ENCODE assay signal across 16 mouse cellular contexts in the genomic region with DNA sequence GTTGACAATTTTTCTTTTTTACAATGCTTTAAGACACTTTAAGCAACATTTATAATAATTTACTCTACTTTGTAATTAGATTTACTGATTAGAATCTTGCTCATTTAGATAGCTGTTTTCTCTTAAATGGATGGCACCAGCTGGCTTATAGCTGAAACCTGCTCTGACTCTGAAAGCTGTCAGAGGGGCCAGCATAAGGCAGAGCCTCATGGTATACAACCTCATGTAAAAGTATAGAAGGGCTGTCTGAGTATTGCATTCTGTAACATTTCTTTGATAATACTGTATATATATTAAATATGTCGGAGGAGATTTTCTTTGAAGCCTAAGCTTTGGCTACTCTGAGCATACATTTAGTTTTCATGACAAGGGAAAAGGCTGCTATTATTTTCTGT.
"Had no signal": no experiment of that assay in that cellular context is flagged by ENCODE, and none has a peak within 500 bp of the region (broad histone marks: within the 10 kb centered on the region; RNA-seq: fewer than 3 reads in every experiment).

No protein-coding gene starts in this region.

- H3K27me3 ChIP-seq: midbrain, embryonic 12.5 days; neural tube, embryonic 13.5 days; neural tube, embryonic 15.5 days had no signal

- H3K4me1 ChIP-seq: midbrain, embryonic 10.5 days; midbrain, embryonic 12.5 days; neural tube, embryonic 13.5 days; neural tube, embryonic 15.5 days had no signal

- H3K36me3 ChIP-seq: midbrain, embryonic 10.5 days; midbrain, embryonic 12.5 days; neural tube, embryonic 13.5 days; neural tube, embryonic 15.5 days had no signal

- ATAC-seq: midbrain, embryonic 16.5 days had no signal

- H3K4me2 ChIP-seq: lung, embryonic 14.5 days; midbrain, embryonic 12.5 days; neural tube, embryonic 13.5 days; neural tube, embryonic 15.5 days had no signal

- H3K9me3 ChIP-seq: midbrain, embryonic 10.5 days; midbrain, embryonic 12.5 days; neural tube, embryonic 13.5 days; neural tube, embryonic 15.5 days had no signal

- H3K27ac ChIP-seq: midbrain, embryonic 10.5 days; midbrain, embryonic 12.5 days; neural tube, embryonic 13.5 days; neural tube, embryonic 15.5 days had no signal

- DNase-seq: lung, embryonic 14.5 days; lung, postnatal 10 days; lung, postnatal 4 days; midbrain, embryonic 14.5 days; retina, postnatal 1 day; right cerebral cortex, postnatal 4 days; spleen, adult 18-20 months; thymus, adult 18-20 months; thymus, postnatal 14 days; thymus, postnatal 36 days had no signal

- H3K4me3 ChIP-seq: midbrain, embryonic 10.5 days; midbrain, embryonic 12.5 days; myocyte; neural tube, embryonic 13.5 days; neural tube, embryonic 15.5 days had no signal

- H3K9ac ChIP-seq: lung, embryonic 14.5 days; midbrain, embryonic 12.5 days; neural tube, embryonic 13.5 days; neural tube, embryonic 15.5 days had no signal
